ENCODE assay signal across 8 mouse cellular contexts in the genomic region with DNA sequence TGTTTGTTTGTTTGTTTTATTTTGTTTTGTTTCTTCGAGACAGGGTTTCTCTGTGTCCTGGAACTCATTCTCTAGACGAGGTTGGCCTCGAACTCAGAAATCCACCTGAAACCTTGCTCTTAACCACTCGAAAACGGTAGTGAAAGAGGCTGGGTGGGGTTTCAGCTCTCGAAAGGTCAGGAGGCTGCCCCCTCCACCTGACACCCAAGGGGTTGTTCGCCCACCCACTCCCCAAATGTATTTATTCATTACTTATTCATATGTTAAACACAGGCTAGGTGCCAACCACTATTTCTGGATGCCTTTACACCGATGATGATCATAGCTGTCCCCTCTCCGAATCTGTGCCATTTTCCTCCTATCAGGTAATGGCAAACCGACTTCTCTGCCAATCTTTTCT. TPM values are rescaled to one million over a fixed set of nuclear protein-coding genes. Genes with fewer than 3 reads are reported as not detected.
DNase-seq lines count a peak whose midpoint lies in the region; ATAC-seq lines count a peak whose summit lies in the region.

No protein-coding gene starts in this region.

- no peak for DNase-seq in kidney, adult 11 months
- DNase-seq in embryonic facial prominence, embryonic 11.5 days (ENCODE audit: low spot score): no peak
- DNase-seq in right cerebral cortex, postnatal 14 days: no peak
- DNase-seq in adrenal gland, adult 2 months: no peak

- no peaks in the 10 kb centered on the region for H3K9me3 ChIP-seq in kidney, embryonic 16.5 days (ENCODE audit: low read length)
- H3K9me3 ChIP-seq in embryonic facial prominence, embryonic 11.5 days (replicated peaks; ENCODE audit: control insufficient read depth, low read length): no peaks in the 10 kb centered on the region
- H3K9me3 ChIP-seq in hindbrain, embryonic 15.5 days: no peaks in the 10 kb centered on the region
- H3K9me3 ChIP-seq in midbrain, embryonic 15.5 days: no peaks in the 10 kb centered on the region

- peaks cover 34% of the 10 kb centered on the region for H3K4me1 ChIP-seq in kidney, embryonic 16.5 days (ENCODE audit: insufficient read depth, low read length)
- H3K4me1 ChIP-seq in embryonic facial prominence, embryonic 11.5 days (ENCODE audit: control insufficient read depth, insufficient read depth, low read length): no peaks in the 10 kb centered on the region
- peaks cover 28% of the 10 kb centered on the region for H3K4me1 ChIP-seq in hindbrain, embryonic 15.5 days (replicated peaks)
- peaks cover 16% of the 10 kb centered on the region for H3K4me1 ChIP-seq in midbrain, embryonic 15.5 days

- H3K36me3 ChIP-seq in kidney, embryonic 16.5 days (ENCODE audit: insufficient read depth, low read length): peaks cover 24% of the 10 kb centered on the region
- H3K36me3 ChIP-seq in embryonic facial prominence, embryonic 11.5 days (replicated peaks; ENCODE audit: control insufficient read depth, insufficient read depth, low read depth, low read length): no peaks in the 10 kb centered on the region
- peaks cover 6% of the 10 kb centered on the region; the same call in 1 of the 2 replicates for H3K36me3 ChIP-seq in hindbrain, embryonic 15.5 days
- H3K36me3 ChIP-seq in midbrain, embryonic 15.5 days (replicated peaks): no peaks in the 10 kb centered on the region

- H3K27me3 ChIP-seq in kidney, embryonic 16.5 days (ENCODE audit: insufficient read depth, low read length): no peaks in the 10 kb centered on the region
- peaks cover 4% of the 10 kb centered on the region; the same call in 1 of the 2 replicates for H3K27me3 ChIP-seq in embryonic facial prominence, embryonic 11.5 days (ENCODE audit: control insufficient read depth, insufficient read depth, low read length)
- peaks cover 14% of the 10 kb centered on the region for H3K27me3 ChIP-seq in hindbrain, embryonic 15.5 days
- peaks cover 14% of the 10 kb centered on the region for H3K27me3 ChIP-seq in midbrain, embryonic 15.5 days (replicated peaks)

- H3K4me2 ChIP-seq in kidney, embryonic 16.5 days (replicated peaks; ENCODE audit: low read depth, low read length): peak overlapping the region; percentile 73
- peak overlapping the region; percentile 62 for H3K4me2 ChIP-seq in embryonic facial prominence, embryonic 11.5 days (ENCODE audit: low read depth, low read length)
- H3K4me2 ChIP-seq in hindbrain, embryonic 15.5 days: peak overlapping the region; percentile 76
- peak overlapping the region; percentile 72 for H3K4me2 ChIP-seq in midbrain, embryonic 15.5 days

- H3K4me3 ChIP-seq in kidney, embryonic 16.5 days (ENCODE audit: low read length): peak overlapping the region; percentile 61
- H3K4me3 ChIP-seq in embryonic facial prominence, embryonic 11.5 days (ENCODE audit: low read depth, low read length): peak overlapping the region; percentile 52
- H3K4me3 ChIP-seq in hindbrain, embryonic 15.5 days: peak overlapping the region; percentile 68
- peak overlapping the region; percentile 56 for H3K4me3 ChIP-seq in midbrain, embryonic 15.5 days

- 57% methylated on average over 10 of the region's 10 CpGs for WGBS in kidney, embryonic 16.5 days
- WGBS in embryonic facial prominence, embryonic 11.5 days: 55% methylated on average over 10 of the region's 10 CpGs
- WGBS in hindbrain, embryonic 15.5 days: 59% methylated on average over 10 of the region's 10 CpGs
- 61% methylated on average over 10 of the region's 10 CpGs for WGBS in midbrain, embryonic 15.5 days

- H3K27ac ChIP-seq in kidney, embryonic 16.5 days (ENCODE audit: low read length): no peak overlapping the region
- no peak overlapping the region for H3K27ac ChIP-seq in embryonic facial prominence, embryonic 11.5 days (replicated peaks; ENCODE audit: low read depth, low read length)
- H3K27ac ChIP-seq in hindbrain, embryonic 15.5 days (replicated peaks): 0 out of 2 replicates have a peak overlapping the region, but pooled peaks have one; percentile 63
- 0 out of 2 replicates have a peak overlapping the region, but pooled peaks have one; percentile 39 for H3K27ac ChIP-seq in midbrain, embryonic 15.5 days

- no peak for ATAC-seq in kidney, embryonic 16.5 days (ENCODE audit: low FRiP score, low TSS enrichment)
- ATAC-seq in embryonic facial prominence, embryonic 11.5 days (replicated peaks; ENCODE audit: insufficient number of reproducible peaks, low FRiP score, low TSS enrichment, low read depth): no peak
- no peak for ATAC-seq in hindbrain, embryonic 15.5 days (ENCODE audit: low FRiP score, low read depth)
- no peak for ATAC-seq in midbrain, embryonic 15.5 days (replicated peaks)
- ATAC-seq in activated CD4-positive, CD25-positive, alpha-beta regulatory T cell, adult 4 months: no peak

- H3K9ac ChIP-seq in kidney, embryonic 16.5 days (replicated peaks; ENCODE audit: low read length): peak overlapping the region; percentile 80
- no peak overlapping the region; the same call in 1 of the 2 replicates for H3K9ac ChIP-seq in embryonic facial prominence, embryonic 11.5 days (replicated peaks; ENCODE audit: low read length)
- peak overlapping the region; percentile 63 for H3K9ac ChIP-seq in hindbrain, embryonic 15.5 days
- peak overlapping the region; percentile 58; the same call in 1 of the 2 replicates for H3K9ac ChIP-seq in midbrain, embryonic 15.5 days

RNA-seq across cellular contexts. Expression of gene Smdt1, which starts 0.4 kb away (rescaled TPM):
- 319 and 325 TPM in 2 replicates for polyA plus RNA-seq in kidney, embryonic 16.5 days (2015; fragmentation: Nextera tagmentation; extraction: Ambion mirVana)
- polyA plus RNA-seq in embryonic facial prominence, embryonic 11.5 days (2014; fragmentation: Nextera tagmentation; extraction: Ambion mirVana): 214 and 227 TPM in 2 replicates
- polyA plus RNA-seq in hindbrain, embryonic 15.5 days (2015; fragmentation: Nextera tagmentation; extraction: Ambion mirVana): 367 and 377 TPM in 2 replicates
- 322 and 335 TPM in 2 replicates for polyA plus RNA-seq in midbrain, embryonic 15.5 days (2015; fragmentation: Nextera tagmentation; extraction: Ambion mirVana)
- total RNA-seq in adrenal gland, adult 2 months (2021): 100 to 1,000 TPM; 187 to 197 TPM
- 190 and 213 TPM in 2 replicates for polyA plus RNA-seq in adrenal gland, adult 2 months (2012; rRNA removed)
- 100 to 1,000 TPM; 132 to 140 TPM for polyA plus RNA-seq in activated CD4-positive, CD25-positive, alpha-beta regulatory T cell, adult 4 months (2017; shearing (Covaris generic))

RNA-seq across cellular contexts. Expression of gene Pheta2, which starts 0.4 kb away (rescaled TPM):
- 10.4 and 12.5 TPM in 2 replicates for polyA plus RNA-seq in kidney, embryonic 16.5 days (2015; fragmentation: Nextera tagmentation; extraction: Ambion mirVana)
- polyA plus RNA-seq in embryonic facial prominence, embryonic 11.5 days (2014; fragmentation: Nextera tagmentation; extraction: Ambion mirVana): 3.6 and 3.7 TPM in 2 replicates
- 1.9 and 2.0 TPM in 2 replicates for polyA plus RNA-seq in hindbrain, embryonic 15.5 days (2015; fragmentation: Nextera tagmentation; extraction: Ambion mirVana)
- 1.2 and 1.5 TPM in 2 replicates for polyA plus RNA-seq in midbrain, embryonic 15.5 days (2015; fragmentation: Nextera tagmentation; extraction: Ambion mirVana)
- total RNA-seq in adrenal gland, adult 2 months (2021): 1 to 10 TPM in 1 of 2 experiments, under 1 TPM in 1; 0.40 to 1.1 TPM
- polyA plus RNA-seq in adrenal gland, adult 2 months (2012; rRNA removed): 0.44 and 0.55 TPM in 2 replicates
- 1 to 10 TPM; 5.3 to 5.8 TPM for polyA plus RNA-seq in activated CD4-positive, CD25-positive, alpha-beta regulatory T cell, adult 4 months (2017; shearing (Covaris generic))

RNA-seq across cellular contexts. Expression of gene Naga, which starts 0.4 kb away (rescaled TPM):
- polyA plus RNA-seq in kidney, embryonic 16.5 days (2015; fragmentation: Nextera tagmentation; extraction: Ambion mirVana): 81.9 and 87.4 TPM in 2 replicates
- polyA plus RNA-seq in embryonic facial prominence, embryonic 11.5 days (2014; fragmentation: Nextera tagmentation; extraction: Ambion mirVana): 26.9 and 30.6 TPM in 2 replicates
- polyA plus RNA-seq in hindbrain, embryonic 15.5 days (2015; fragmentation: Nextera tagmentation; extraction: Ambion mirVana): 27.9 and 29.5 TPM in 2 replicates
- 25.4 and 27.2 TPM in 2 replicates for polyA plus RNA-seq in midbrain, embryonic 15.5 days (2015; fragmentation: Nextera tagmentation; extraction: Ambion mirVana)
- 10 to 100 TPM; 62.8 to 64.0 TPM for total RNA-seq in adrenal gland, adult 2 months (2021)
- polyA plus RNA-seq in adrenal gland, adult 2 months (2012; rRNA removed): 136 and 165 TPM in 2 replicates
- 10 to 100 TPM; 44.2 to 63.7 TPM for polyA plus RNA-seq in activated CD4-positive, CD25-positive, alpha-beta regulatory T cell, adult 4 months (2017; shearing (Covaris generic))

RNA-seq across cellular contexts. Expression of gene Ndufa6, which starts 15.0 kb away (rescaled TPM):
- 415 and 434 TPM in 2 replicates for polyA plus RNA-seq in kidney, embryonic 16.5 days (2015; fragmentation: Nextera tagmentation; extraction: Ambion mirVana)
- 271 and 281 TPM in 2 replicates for polyA plus RNA-seq in embryonic facial prominence, embryonic 11.5 days (2014; fragmentation: Nextera tagmentation; extraction: Ambion mirVana)
- 352 and 391 TPM in 2 replicates for polyA plus RNA-seq in hindbrain, embryonic 15.5 days (2015; fragmentation: Nextera tagmentation; extraction: Ambion mirVana)
- polyA plus RNA-seq in midbrain, embryonic 15.5 days (2015; fragmentation: Nextera tagmentation; extraction: Ambion mirVana): 309 and 330 TPM in 2 replicates
- total RNA-seq in adrenal gland, adult 2 months (2021): 100 to 1,000 TPM; 454 to 511 TPM
- polyA plus RNA-seq in adrenal gland, adult 2 months (2012; rRNA removed): 169 and 274 TPM in 2 replicates
- polyA plus RNA-seq in activated CD4-positive, CD25-positive, alpha-beta regulatory T cell, adult 4 months (2017; shearing (Covaris generic)): 100 to 1,000 TPM; 486 to 595 TPM

RNA-seq across cellular contexts. Expression of gene Wbp2nl, which starts 40.4 kb away (rescaled TPM):
- 0.41 and 0.61 TPM in 2 replicates for polyA plus RNA-seq in kidney, embryonic 16.5 days (2015; fragmentation: Nextera tagmentation; extraction: Ambion mirVana)
- polyA plus RNA-seq in embryonic facial prominence, embryonic 11.5 days (2014; fragmentation: Nextera tagmentation; extraction: Ambion mirVana): 0.34 TPM in 1 of 2 replicates, not detected in the other
- 0.10 and 0.29 TPM in 2 replicates for polyA plus RNA-seq in hindbrain, embryonic 15.5 days (2015; fragmentation: Nextera tagmentation; extraction: Ambion mirVana)
- not detected in 2 replicates for polyA plus RNA-seq in midbrain, embryonic 15.5 days (2015; fragmentation: Nextera tagmentation; extraction: Ambion mirVana)
- total RNA-seq in adrenal gland, adult 2 months (2021): not detected
- polyA plus RNA-seq in adrenal gland, adult 2 months (2012; rRNA removed): not detected in 2 replicates
- not detected for polyA plus RNA-seq in activated CD4-positive, CD25-positive, alpha-beta regulatory T cell, adult 4 months (2017; shearing (Covaris generic))

Comparison
In these comparisons a context has a peak if more than half of its experiments do, and no peak if none do; other contexts are left out.
1. H3K27ac ChIP-seq: peak in hindbrain, embryonic 15.5 days (single experiment) and midbrain, embryonic 15.5 days (single experiment); none in kidney, embryonic 16.5 days (single experiment) and embryonic facial prominence, embryonic 11.5 days (single experiment).
2. Peak in every context shown above with its lines, with median percentiles within 50 percentile points of each other: H3K4me2 ChIP-seq and H3K4me3 ChIP-seq.